ENCODE assay signal across 16 mouse cellular contexts in genomic region chr10:39524355-39524754, GRCm38 (mm10).
DNase-seq lines count a peak whose midpoint lies in the region; ATAC-seq lines count a peak whose summit lies in the region.
"Had no signal": no experiment of that assay in that cellular context is flagged by ENCODE, and none has a peak within 500 bp of the region (broad histone marks: within the 10 kb centered on the region; RNA-seq: fewer than 3 reads in every experiment).

No protein-coding gene starts in this region.

- peaks cover 23% of the 10 kb centered on the region for H3K36me3 ChIP-seq in forebrain, embryonic 15.5 days
- H3K36me3 ChIP-seq in forebrain, embryonic 12.5 days (replicated peaks) = peaks cover 26% of the 10 kb centered on the region
- peaks cover 26% of the 10 kb centered on the region for H3K36me3 ChIP-seq in midbrain, embryonic 12.5 days
- peaks cover 34% of the 10 kb centered on the region for H3K36me3 ChIP-seq in midbrain, embryonic 10.5 days
- peaks cover 4% of the 10 kb centered on the region; the same call in 1 of the 2 replicates for H3K36me3 ChIP-seq in hindbrain, embryonic 15.5 days
- H3K36me3 ChIP-seq in neural tube, embryonic 14.5 days (ENCODE audit: control insufficient read depth, insufficient read depth, low read length) = peaks cover 7% of the 10 kb centered on the region

- no peak overlapping the region for H3K4me3 ChIP-seq in forebrain, embryonic 15.5 days
- H3K4me3 ChIP-seq in forebrain, embryonic 12.5 days (replicated peaks) = no peak overlapping the region
- no peak overlapping the region for H3K4me3 ChIP-seq in midbrain, embryonic 12.5 days
- H3K4me3 ChIP-seq in midbrain, embryonic 10.5 days = no peak overlapping the region
- no peak overlapping the region for H3K4me3 ChIP-seq in hindbrain, embryonic 15.5 days
- H3K4me3 ChIP-seq in neural tube, embryonic 14.5 days (ENCODE audit: low read depth, low read length) = no peak overlapping the region
- H3K4me3 ChIP-seq: embryonic facial prominence, embryonic 15.5 days had no signal

- H3K9ac ChIP-seq in forebrain, embryonic 15.5 days (replicated peaks) = no peak overlapping the region
- H3K9ac ChIP-seq in forebrain, embryonic 12.5 days = no peak overlapping the region
- no peak overlapping the region for H3K9ac ChIP-seq in midbrain, embryonic 12.5 days (replicated peaks)
- H3K9ac ChIP-seq in hindbrain, embryonic 15.5 days = no peak overlapping the region
- H3K9ac ChIP-seq in neural tube, embryonic 14.5 days (replicated peaks; ENCODE audit: low read depth, low read length) = no peak overlapping the region
- H3K9ac ChIP-seq: embryonic facial prominence, embryonic 15.5 days had no signal

- H3K27ac ChIP-seq in forebrain, embryonic 15.5 days (replicated peaks) = 0 out of 2 replicates have a peak overlapping the region, but pooled peaks have one; percentile 15
- no peak overlapping the region for H3K27ac ChIP-seq in forebrain, embryonic 12.5 days
- H3K27ac ChIP-seq in midbrain, embryonic 12.5 days (replicated peaks) = 0 out of 2 replicates have a peak overlapping the region, but pooled peaks have one; percentile 31
- H3K27ac ChIP-seq in midbrain, embryonic 10.5 days (replicated peaks) = no peak overlapping the region
- H3K27ac ChIP-seq in hindbrain, embryonic 15.5 days (replicated peaks) = peak overlapping the region; percentile 66
- peak overlapping the region; percentile 81 for H3K27ac ChIP-seq in neural tube, embryonic 14.5 days (ENCODE audit: low read depth, low read length)
- H3K27ac ChIP-seq: embryonic facial prominence, embryonic 15.5 days had no signal

- no peak for DNase-seq in midbrain, embryonic 10.5 days (ENCODE audit: low spot score)
- DNase-seq in MN1 (ENCODE audit: low spot score) = no peak
- no peak for DNase-seq in c-Kit-positive CD71-positive TER-119-positive erythroid progenitor cells, embryonic 14.5 days (ENCODE audit: low spot score)
- DNase-seq: adrenal gland, postnatal 36 days; cerebellum, postnatal 36 days; kidney, postnatal 4 days; lung, adult 18-20 months; spleen, adult 18-20 months; thymus, postnatal 4 days had no signal

- H3K4me2 ChIP-seq in forebrain, embryonic 15.5 days (replicated peaks) = no peak overlapping the region
- H3K4me2 ChIP-seq in forebrain, embryonic 12.5 days = no peak overlapping the region
- H3K4me2 ChIP-seq in midbrain, embryonic 12.5 days (replicated peaks) = no peak overlapping the region
- no peak overlapping the region for H3K4me2 ChIP-seq in hindbrain, embryonic 15.5 days
- no peak overlapping the region for H3K4me2 ChIP-seq in neural tube, embryonic 14.5 days (ENCODE audit: low read depth, low read length)
- H3K4me2 ChIP-seq: embryonic facial prominence, embryonic 15.5 days had no signal

- H3K4me1 ChIP-seq in forebrain, embryonic 15.5 days = peaks cover 35% of the 10 kb centered on the region
- peaks cover 39% of the 10 kb centered on the region for H3K4me1 ChIP-seq in forebrain, embryonic 12.5 days
- peaks cover 44% of the 10 kb centered on the region for H3K4me1 ChIP-seq in midbrain, embryonic 12.5 days
- peaks cover 52% of the 10 kb centered on the region for H3K4me1 ChIP-seq in midbrain, embryonic 10.5 days
- peaks cover 76% of the 10 kb centered on the region for H3K4me1 ChIP-seq in hindbrain, embryonic 15.5 days (replicated peaks)
- peaks cover 44% of the 10 kb centered on the region for H3K4me1 ChIP-seq in neural tube, embryonic 14.5 days (ENCODE audit: control insufficient read depth, insufficient read depth, low read length)

- no peaks in the 10 kb centered on the region for H3K9me3 ChIP-seq in forebrain, embryonic 15.5 days
- no peaks in the 10 kb centered on the region for H3K9me3 ChIP-seq in forebrain, embryonic 12.5 days
- H3K9me3 ChIP-seq in midbrain, embryonic 12.5 days = no peaks in the 10 kb centered on the region
- no peaks in the 10 kb centered on the region for H3K9me3 ChIP-seq in midbrain, embryonic 10.5 days (replicated peaks)
- no peaks in the 10 kb centered on the region for H3K9me3 ChIP-seq in hindbrain, embryonic 15.5 days
- no peaks in the 10 kb centered on the region for H3K9me3 ChIP-seq in neural tube, embryonic 14.5 days (ENCODE audit: control insufficient read depth, low read length)
- H3K9me3 ChIP-seq: embryonic facial prominence, embryonic 15.5 days had no signal

- WGBS in forebrain, embryonic 15.5 days = 57% methylated on average over 8 of the region's 8 CpGs
- 59% methylated on average over 8 of the region's 8 CpGs for WGBS in forebrain, embryonic 12.5 days
- WGBS in midbrain, embryonic 12.5 days = 71% methylated on average over 8 of the region's 8 CpGs
- WGBS in midbrain, embryonic 10.5 days = 81% methylated on average over 8 of the region's 8 CpGs
- 37% methylated on average over 8 of the region's 8 CpGs for WGBS in hindbrain, embryonic 15.5 days
- WGBS in neural tube, embryonic 14.5 days = 34% methylated on average over 8 of the region's 8 CpGs

- ATAC-seq in forebrain, embryonic 15.5 days (replicated peaks) = no peak
- no peak for ATAC-seq in forebrain, embryonic 12.5 days (ENCODE audit: low FRiP score)
- no peak for ATAC-seq in midbrain, embryonic 12.5 days (ENCODE audit: low FRiP score, low read depth)
- no peak for ATAC-seq in hindbrain, embryonic 15.5 days (ENCODE audit: low FRiP score, low read depth)
- 0 out of 2 replicates have a peak, but pooled peaks have one; percentile 8 for ATAC-seq in neural tube, embryonic 14.5 days (ENCODE audit: low read depth)
- ATAC-seq: intestine, embryonic 16.5 days had no signal

- H3K27me3 ChIP-seq in forebrain, embryonic 15.5 days = no peaks in the 10 kb centered on the region
- H3K27me3 ChIP-seq in forebrain, embryonic 12.5 days = no peaks in the 10 kb centered on the region
- H3K27me3 ChIP-seq in midbrain, embryonic 12.5 days = no peaks in the 10 kb centered on the region
- H3K27me3 ChIP-seq in midbrain, embryonic 10.5 days (ENCODE audit: low read depth, poor library complexity, severe bottlenecking) = no peaks in the 10 kb centered on the region
- H3K27me3 ChIP-seq in hindbrain, embryonic 15.5 days = no peaks in the 10 kb centered on the region
- no peaks in the 10 kb centered on the region for H3K27me3 ChIP-seq in neural tube, embryonic 14.5 days (ENCODE audit: control insufficient read depth, insufficient read depth, low read length)
- H3K27me3 ChIP-seq: embryonic facial prominence, embryonic 15.5 days had no signal

Comparison
In these comparisons a context has a peak if more than half of its experiments do, and no peak if none do; other contexts are left out.
1. H3K27ac ChIP-seq: peak in forebrain, embryonic 15.5 days (single experiment), midbrain, embryonic 12.5 days (single experiment), hindbrain, embryonic 15.5 days (single experiment) and neural tube, embryonic 14.5 days (single experiment); none in forebrain, embryonic 12.5 days (single experiment) and midbrain, embryonic 10.5 days (single experiment).